8 mouse cellular contexts compared by ENCODE assay signal in genomic region chr11:60417717-60418472, GRCm38 (mm10). TPM values are rescaled to one million over a fixed set of nuclear protein-coding genes. Genes with fewer than 3 reads are reported as not detected.
DNase-seq lines count a peak whose midpoint lies in the region; ATAC-seq lines count a peak whose summit lies in the region.

TSS of gene Atpaf2 (minus strand) at chr11:60418457.

- no peaks in the 10 kb centered on the region for H3K27me3 ChIP-seq in forebrain, embryonic 13.5 days
- H3K27me3 ChIP-seq in limb, embryonic 10.5 days (ENCODE audit: low read depth, poor library complexity, severe bottlenecking): no peaks in the 10 kb centered on the region
- no peaks in the 10 kb centered on the region for H3K27me3 ChIP-seq in midbrain, embryonic 15.5 days (replicated peaks)

- H3K9ac ChIP-seq in forebrain, embryonic 13.5 days: peak within 1 kb of the TSS; percentile 94
- peak within 1 kb of the TSS; percentile 81 for H3K9ac ChIP-seq in midbrain, embryonic 15.5 days

- H3K4me1 ChIP-seq in forebrain, embryonic 13.5 days: peaks cover 47% of the 10 kb centered on the region
- H3K4me1 ChIP-seq in limb, embryonic 10.5 days: peaks cover 31% of the 10 kb centered on the region
- peaks cover 36% of the 10 kb centered on the region for H3K4me1 ChIP-seq in midbrain, embryonic 15.5 days

- ATAC-seq in forebrain, embryonic 13.5 days: peak; percentile 48
- peak in 1 of 2 experiments; percentile 10; a peak in 1 of 4 replicates for ATAC-seq in hematopoietic stem cell, adult 5-6 weeks (replicated peaks in 1 of 2; ENCODE audit: insufficient read depth in 1 of 2, low FRiP score in 2 of 2, low TSS enrichment in 1 of 2, low read depth in 1 of 2, poor library complexity in 2 of 2, severe bottlenecking in 2 of 2)
- peak; percentile 57 for ATAC-seq in midbrain, embryonic 15.5 days (replicated peaks)

- peak within 1 kb of the TSS; percentile 82 for H3K27ac ChIP-seq in forebrain, embryonic 13.5 days
- H3K27ac ChIP-seq in limb, embryonic 10.5 days: peak within 1 kb of the TSS; percentile 96
- peak within 1 kb of the TSS; percentile 89 for H3K27ac ChIP-seq in midbrain, embryonic 15.5 days

- under 1% methylated on average over 39 of the region's 39 CpGs for WGBS in forebrain, embryonic 13.5 days
- WGBS in limb, embryonic 10.5 days: 1% methylated on average over 39 of the region's 39 CpGs
- WGBS in midbrain, embryonic 15.5 days: under 1% methylated on average over 39 of the region's 39 CpGs

- H3K4me2 ChIP-seq in forebrain, embryonic 13.5 days: peak within 1 kb of the TSS; percentile 95
- H3K4me2 ChIP-seq in midbrain, embryonic 15.5 days: peak within 1 kb of the TSS; percentile 83

- H3K4me3 ChIP-seq in forebrain, embryonic 13.5 days: peak within 1 kb of the TSS; percentile 86
- H3K4me3 ChIP-seq in limb, embryonic 10.5 days: peak within 1 kb of the TSS; percentile 98
- H3K4me3 ChIP-seq in midbrain, embryonic 15.5 days: peak within 1 kb of the TSS; percentile 94

- peak; percentile 10 to 37 for DNase-seq in thymus, adult 18-20 months
- DNase-seq in thymus, postnatal 25 days: no peak
- no peak for DNase-seq in adrenal gland, postnatal 25 days
- DNase-seq in limb, embryonic 10.5 days (ENCODE audit: low spot score): peak; percentile 63
- DNase-seq in spleen, postnatal 36 days (ENCODE audit: low spot score in 2 of 2): no peak

- no peaks in the 10 kb centered on the region for H3K36me3 ChIP-seq in forebrain, embryonic 13.5 days (ENCODE audit: poor library complexity, severe bottlenecking)
- H3K36me3 ChIP-seq in limb, embryonic 10.5 days: no peaks in the 10 kb centered on the region
- H3K36me3 ChIP-seq in midbrain, embryonic 15.5 days (replicated peaks): no peaks in the 10 kb centered on the region

- H3K9me3 ChIP-seq in forebrain, embryonic 13.5 days (replicated peaks): no peaks in the 10 kb centered on the region
- no peaks in the 10 kb centered on the region for H3K9me3 ChIP-seq in limb, embryonic 10.5 days (replicated peaks)
- no peaks in the 10 kb centered on the region for H3K9me3 ChIP-seq in midbrain, embryonic 15.5 days

RNA-seq across cellular contexts. Expression of gene Atpaf2, which starts in this region (rescaled TPM):
- total RNA-seq in adrenal gland, postnatal 25 days (2021): 49.6 and 59.5 TPM in 2 replicates
- polyA plus RNA-seq in forebrain, embryonic 13.5 days (2015; fragmentation: Nextera tagmentation; extraction: Ambion mirVana): 45.4 and 46.8 TPM in 2 replicates
- total RNA-seq in hematopoietic stem cell, adult 5-6 weeks (2017): 42.1 and 91.4 TPM in 2 replicates
- 67.1 and 67.7 TPM in 2 replicates for polyA plus RNA-seq in limb, embryonic 10.5 days (2016; fragmentation: Nextera tagmentation; extraction: Ambion mirVana)
- 47.5 and 48.9 TPM in 2 replicates for polyA plus RNA-seq in midbrain, embryonic 15.5 days (2015; fragmentation: Nextera tagmentation; extraction: Ambion mirVana)

Comparison
In these comparisons a context has a peak if more than half of its experiments do, and no peak if none do; other contexts are left out.
1. DNase-seq: peak in thymus, adult 18-20 months (2 of 2) and limb, embryonic 10.5 days (single experiment); none in thymus, postnatal 25 days (single experiment), adrenal gland, postnatal 25 days (single experiment) and spleen, postnatal 36 days (0 of 2).
2. Peak in every context shown above with its lines, with median percentiles within 50 percentile points of each other: H3K27ac ChIP-seq and H3K4me3 ChIP-seq.